ENCODE assay signal across 8 mouse cellular contexts in the genomic region with DNA sequence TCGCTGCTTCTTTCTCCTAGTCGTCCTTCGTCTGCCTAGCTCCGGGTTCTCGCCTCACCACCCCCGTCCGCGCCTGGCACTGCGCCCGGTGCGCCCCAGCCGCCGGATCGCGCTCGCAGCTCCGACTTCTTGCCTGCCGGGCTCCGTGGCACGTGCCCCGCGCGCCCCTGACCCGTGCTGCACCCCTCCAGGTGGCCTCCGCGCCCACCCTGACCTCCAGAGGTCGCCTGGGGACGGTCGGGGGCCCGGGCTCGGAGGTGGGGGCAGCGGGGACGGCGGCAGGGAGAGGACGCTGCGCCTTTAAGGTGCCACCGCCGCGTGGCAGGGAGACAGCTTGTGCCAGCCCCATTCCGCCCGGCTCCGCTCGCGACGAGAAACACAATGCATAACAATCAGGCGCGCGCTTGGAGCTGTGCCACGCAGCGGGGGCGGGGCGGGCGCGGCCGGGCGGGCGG. TPM values are rescaled to one million over a fixed set of nuclear protein-coding genes. Genes with fewer than 3 reads are reported as not detected.
DNase-seq lines count a peak whose midpoint lies in the region; ATAC-seq and TF ChIP-seq lines count a peak whose summit lies in the region.
"Had no signal": no experiment of that assay in that cellular context is flagged by ENCODE, and none has a peak within 500 bp of the region (broad histone marks: within the 10 kb centered on the region; RNA-seq: fewer than 3 reads in every experiment).

No protein-coding gene starts in this region.

- no peak for TF ChIP-seq CTCF in cortical plate, adult 2 months (IDR thresholded peaks at IDR 0.05; ENCODE audit: extremely low read depth, insufficient read depth, low read length)

- H3K4me3 ChIP-seq in cortical plate, adult 2 months (ENCODE audit: insufficient read depth, low read length): peak overlapping the region; percentile 33
- peak overlapping the region; percentile 49 for H3K4me3 ChIP-seq in midbrain, embryonic 12.5 days
- H3K4me3 ChIP-seq: erythroblast, embryonic 14.5 days had no signal

- intact Hi-C loops in heart, postnatal 36 days (cut with DNase I): no loop called here

- H3K27me3 ChIP-seq in midbrain, embryonic 12.5 days: peaks cover 96% of the 10 kb centered on the region

- no peak for ATAC-seq in midbrain, embryonic 12.5 days (ENCODE audit: low FRiP score, low read depth)
- ATAC-seq in activated CD4-positive, CD25-positive, alpha-beta regulatory T cell, adult 4 months: no peak

- H3K9ac ChIP-seq in midbrain, embryonic 12.5 days (replicated peaks): peak overlapping the region; percentile 53; the same call in 1 of the 2 replicates

- peak overlapping the region; percentile 74; the same call in 1 of the 2 replicates for H3K27ac ChIP-seq in cortical plate, adult 2 months (ENCODE audit: insufficient read depth, low read length)
- no peak overlapping the region for H3K27ac ChIP-seq in midbrain, embryonic 12.5 days (replicated peaks)

- no peak for TF ChIP-seq POLR2A in cortical plate, adult 2 months (IDR thresholded peaks at IDR 0.05; ENCODE audit: extremely low read depth, insufficient read depth, low read length)

- H3K9me3 ChIP-seq in midbrain, embryonic 12.5 days: no peaks in the 10 kb centered on the region

- peak; percentile 48 for DNase-seq in urinary bladder, postnatal 14 days (ENCODE audit: low spot score)
- DNase-seq in urinary bladder, postnatal 10 days (ENCODE audit: low spot score): no peak
- DNase-seq in heart, postnatal 36 days: peak; percentile 41 to 46
- DNase-seq in layer of hippocampus, postnatal 36 days: peak; percentile 85 to 86

- no peaks in the 10 kb centered on the region for H3K36me3 ChIP-seq in midbrain, embryonic 12.5 days

- peak overlapping the region; percentile 79 for H3K4me2 ChIP-seq in midbrain, embryonic 12.5 days (replicated peaks)

- WGBS in midbrain, embryonic 12.5 days: under 1% methylated on average over 51 of the region's 57 CpGs

- peaks cover 2% of the 10 kb centered on the region; the same call in 1 of the 2 replicates for H3K4me1 ChIP-seq in cortical plate, adult 2 months (ENCODE audit: control insufficient read depth, insufficient read depth, low read length)
- peaks cover 41% of the 10 kb centered on the region for H3K4me1 ChIP-seq in midbrain, embryonic 12.5 days

RNA-seq across cellular contexts. Expression of a gene that starts 9.1 kb away (rescaled TPM):
- polyA plus RNA-seq in cortical plate, adult 2 months (2012; rRNA removed): 45.0 and 57.2 TPM in 2 replicates
- total RNA-seq in heart, postnatal 36 days (2021): not detected
- total RNA-seq in layer of hippocampus, postnatal 36 days (2021): 100 to 1,000 TPM; 156 to 162 TPM
- 1.3 and 2.3 TPM in 2 replicates for polyA plus RNA-seq in midbrain, embryonic 12.5 days (2016; fragmentation: Nextera tagmentation; extraction: Ambion mirVana)
- polyA plus RNA-seq in activated CD4-positive, CD25-positive, alpha-beta regulatory T cell, adult 4 months (2017; shearing (Covaris generic)): not detected
- polyA plus RNA-seq: erythroblast, embryonic 14.5 days had no signal

RNA-seq across cellular contexts. Expression of a gene that starts 9.7 kb away (rescaled TPM):
- 127 and 322 TPM in 2 replicates for polyA plus RNA-seq in cortical plate, adult 2 months (2012; rRNA removed)
- total RNA-seq in heart, postnatal 36 days (2021): 1 to 10 TPM; 4.6 to 7.0 TPM
- 10 to 100 TPM; 48.8 to 50.8 TPM for total RNA-seq in layer of hippocampus, postnatal 36 days (2021)
- 1.2 and 1.4 TPM in 2 replicates for polyA plus RNA-seq in midbrain, embryonic 12.5 days (2016; fragmentation: Nextera tagmentation; extraction: Ambion mirVana)
- not detected for polyA plus RNA-seq in activated CD4-positive, CD25-positive, alpha-beta regulatory T cell, adult 4 months (2017; shearing (Covaris generic))

RNA-seq across cellular contexts. Expression of a gene that starts 19.6 kb away (rescaled TPM):
- polyA plus RNA-seq in cortical plate, adult 2 months (2012; rRNA removed): 63.2 and 70.8 TPM in 2 replicates
- 10 to 100 TPM; 21.5 to 26.8 TPM for total RNA-seq in heart, postnatal 36 days (2021)
- 10 to 100 TPM; 31.3 to 34.5 TPM for total RNA-seq in layer of hippocampus, postnatal 36 days (2021)
- 46.9 and 52.0 TPM in 2 replicates for polyA plus RNA-seq in midbrain, embryonic 12.5 days (2016; fragmentation: Nextera tagmentation; extraction: Ambion mirVana)
- polyA plus RNA-seq in activated CD4-positive, CD25-positive, alpha-beta regulatory T cell, adult 4 months (2017; shearing (Covaris generic)): 10 to 100 TPM; 33.3 to 42.1 TPM

RNA-seq across cellular contexts. Expression of a gene that starts 45.1 kb away (rescaled TPM):
- 13.6 and 17.7 TPM in 2 replicates for polyA plus RNA-seq in cortical plate, adult 2 months (2012; rRNA removed)
- total RNA-seq in heart, postnatal 36 days (2021): 1,000 to 10,000 TPM; 1,783 to 3,188 TPM
- total RNA-seq in layer of hippocampus, postnatal 36 days (2021): 1 to 10 TPM in 1 of 2 experiments, under 1 TPM in 1; 0.83 to 1.4 TPM
- polyA plus RNA-seq in midbrain, embryonic 12.5 days (2016; fragmentation: Nextera tagmentation; extraction: Ambion mirVana): 0.19 and 0.33 TPM in 2 replicates
- polyA plus RNA-seq in activated CD4-positive, CD25-positive, alpha-beta regulatory T cell, adult 4 months (2017; shearing (Covaris generic)): not detected
- polyA plus RNA-seq: erythroblast, embryonic 14.5 days had no signal

RNA-seq across cellular contexts. Expression of a gene that starts 47.7 kb away (rescaled TPM):
- polyA plus RNA-seq in cortical plate, adult 2 months (2012; rRNA removed): 0.13 and 0.40 TPM in 2 replicates
- total RNA-seq in heart, postnatal 36 days (2021): 1 to 10 TPM in 1 of 2 experiments, under 1 TPM in 1; 0.76 to 1.6 TPM
- total RNA-seq in layer of hippocampus, postnatal 36 days (2021): not detected
- 0.15 TPM in 1 of 2 replicates, not detected in the other for polyA plus RNA-seq in midbrain, embryonic 12.5 days (2016; fragmentation: Nextera tagmentation; extraction: Ambion mirVana)
- not detected for polyA plus RNA-seq in activated CD4-positive, CD25-positive, alpha-beta regulatory T cell, adult 4 months (2017; shearing (Covaris generic))
- polyA plus RNA-seq: erythroblast, embryonic 14.5 days had no signal

Comparison
In these comparisons a context has a peak if more than half of its experiments do, and no peak if none do; other contexts are left out.
1. RNA of a gene that starts 9.1 kb away (polyA plus RNA-seq): 45.0 to 57.2 TPM in cortical plate, adult 2 months; 1.3 to 2.3 TPM in midbrain, embryonic 12.5 days and not detected in activated CD4-positive, CD25-positive, alpha-beta regulatory T cell, adult 4 months; every median in the first group is over 10 times any median in the second.
2. RNA of a gene that starts 9.7 kb away (polyA plus RNA-seq): 127 to 322 TPM in cortical plate, adult 2 months; 1.2 to 1.4 TPM in midbrain, embryonic 12.5 days and not detected in activated CD4-positive, CD25-positive, alpha-beta regulatory T cell, adult 4 months; every median in the first group is over 10 times any median in the second.